Mouse (Mus musculus) NIH3T3 (cell line): ENCODE measurements around the gene Szrd1.
A peak's percentile ranks its signal among the peaks of the same experiment; 100 is the strongest.

ENCODE experiments used
- DNase-seq: peaks from one replicate; pipeline ENCODE4 v3.0.0-alpha.2; 2012; ENCODE audit warnings: low read depth

The Szrd1 gene

DNA sequence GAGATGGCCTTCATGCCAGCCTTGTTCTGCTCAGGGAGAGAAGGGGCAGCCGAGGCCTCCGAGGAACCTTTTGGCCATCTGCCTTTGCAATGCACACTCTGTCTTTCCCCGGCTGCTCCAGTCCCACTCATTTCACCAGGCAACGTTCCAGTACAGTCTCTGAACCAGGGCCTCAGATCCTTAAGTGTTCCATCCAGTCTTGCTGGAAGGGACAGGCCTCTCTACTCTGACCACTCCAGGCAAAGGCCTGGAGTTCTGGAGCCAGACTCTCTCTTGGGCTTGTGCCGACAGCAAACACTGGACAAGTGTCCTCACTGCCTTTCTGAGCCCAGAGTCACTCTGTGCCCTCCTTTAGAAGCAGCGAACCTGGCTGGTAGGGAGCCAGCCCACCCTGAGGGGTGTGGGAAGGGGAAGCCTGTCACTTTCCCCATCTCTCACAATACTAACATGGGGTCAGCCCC is 25.0 kb downstream of the Szrd1 start:
- DNase-seq = no peak

DNA sequence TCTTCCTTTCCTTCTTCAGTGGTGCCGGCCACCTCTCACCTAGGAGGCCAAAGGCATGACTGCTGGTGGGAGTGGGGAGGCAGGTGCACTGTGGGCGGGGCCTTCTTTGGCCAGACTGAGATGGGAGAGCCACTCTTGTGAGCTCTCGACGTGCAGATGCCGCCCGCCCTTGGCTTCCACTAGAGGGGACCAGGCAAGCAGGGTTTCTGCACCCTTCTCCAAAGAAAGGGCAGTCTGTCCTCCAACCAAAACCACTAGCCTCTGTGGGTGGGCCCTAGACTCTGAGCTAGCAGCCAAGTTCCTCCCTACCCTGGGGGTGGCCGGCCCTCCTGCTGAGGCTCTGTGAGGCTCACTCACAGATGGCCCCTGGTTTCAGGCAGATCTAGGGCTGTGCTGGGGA is 25.7 kb downstream of the Szrd1 start:
- DNase-seq = no peak

DNA sequence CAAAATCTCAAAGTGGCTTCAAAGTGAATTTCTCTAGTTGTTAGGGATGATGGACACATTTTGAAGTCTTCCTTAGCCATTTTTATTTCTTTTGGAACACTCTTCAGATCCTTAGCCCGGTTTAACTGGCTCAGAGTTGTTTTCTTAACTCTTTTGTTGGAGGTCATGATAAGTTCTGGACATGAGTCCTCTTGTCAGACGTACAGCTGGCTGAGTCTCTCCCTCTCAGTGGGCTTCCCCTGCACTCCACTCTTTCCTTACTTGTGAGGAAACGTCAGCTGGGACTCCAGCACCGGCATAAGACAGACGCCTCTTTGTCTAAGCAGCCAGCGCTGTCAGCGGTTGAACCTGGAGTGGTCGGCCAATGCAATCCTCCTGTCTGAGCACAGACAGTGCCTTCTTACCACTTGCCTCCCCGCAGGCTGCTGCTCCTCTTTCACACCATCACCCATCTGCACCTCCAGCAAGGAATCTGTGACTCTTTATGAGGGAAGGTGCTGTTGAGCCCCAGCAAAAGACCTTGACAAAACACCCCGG is 31.3 kb downstream of the Szrd1 start:
- no peak for DNase-seq

DNA sequence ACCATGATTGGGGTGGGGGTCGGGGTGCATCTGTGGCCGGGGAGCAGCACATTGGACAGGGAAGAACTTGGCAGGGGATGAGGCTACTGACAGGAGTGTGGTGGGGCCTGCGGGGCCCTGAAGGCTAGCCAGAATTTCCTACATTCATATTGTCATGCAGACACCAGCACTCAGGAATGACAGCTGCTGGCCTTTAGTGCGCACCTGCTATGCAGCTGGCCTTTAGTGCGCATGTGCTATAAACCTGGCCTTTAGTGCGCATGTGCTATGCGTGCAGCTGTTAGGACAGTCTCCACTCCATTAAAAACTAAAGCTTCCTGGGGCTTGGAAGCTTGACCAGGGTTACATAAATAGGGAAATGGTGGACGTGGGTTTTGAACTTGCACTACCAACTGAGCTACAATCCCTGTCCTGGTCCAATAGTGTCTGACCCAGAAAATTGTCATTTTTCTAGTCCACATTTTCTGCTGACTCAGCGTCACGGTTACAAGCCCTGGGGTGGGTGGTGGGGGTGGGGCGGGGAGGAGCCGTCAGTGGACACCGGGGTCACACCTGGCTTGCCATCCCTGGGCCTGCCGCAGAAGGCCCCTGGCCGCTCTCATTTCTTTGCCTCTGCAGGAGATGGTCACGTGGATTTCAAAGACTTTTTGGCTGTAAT is 32.9 kb downstream of the Szrd1 start:
- no peak for DNase-seq

DNA sequence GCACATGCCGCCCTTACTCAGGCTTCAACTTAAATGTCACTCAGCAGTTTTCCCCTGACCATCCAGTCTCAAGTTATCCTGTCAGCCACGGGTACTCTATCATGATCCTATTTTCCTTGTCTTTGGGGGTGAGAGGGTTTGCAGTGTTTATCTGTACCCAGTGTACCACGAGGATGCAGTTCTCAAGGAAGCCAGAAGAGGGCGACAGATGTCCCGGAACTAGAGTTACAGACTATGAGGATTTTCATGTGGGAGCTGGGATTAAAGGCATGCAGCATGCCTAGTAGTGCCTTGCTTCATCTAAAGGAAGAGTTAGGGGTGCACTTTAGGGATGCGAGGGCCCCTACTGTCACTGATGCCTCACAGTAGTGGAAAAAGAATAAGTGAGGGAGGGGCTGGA is 37.7 kb downstream of the Szrd1 start:
- DNase-seq = peak; percentile 46

DNA sequence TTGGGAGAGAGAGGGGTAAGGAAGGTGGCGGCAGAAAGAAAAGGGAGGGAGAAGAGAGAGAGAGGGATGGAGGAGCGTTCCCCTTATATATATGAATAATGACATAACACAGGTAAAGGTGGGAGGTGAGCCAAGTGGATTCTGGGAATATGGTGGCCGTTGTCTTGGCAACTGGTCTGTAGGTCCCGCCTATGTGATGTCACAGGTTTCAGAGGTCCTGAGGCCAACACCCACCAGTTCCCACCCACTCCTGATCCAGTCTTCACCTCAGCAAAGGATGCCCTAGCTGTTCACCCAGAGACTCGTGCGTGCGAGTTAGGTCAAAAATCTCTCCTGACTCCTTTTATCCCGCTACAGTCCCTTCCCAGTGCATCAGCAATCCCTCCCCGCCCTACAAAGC is 38.3 kb downstream of the Szrd1 start:
- no peak for DNase-seq

DNA sequence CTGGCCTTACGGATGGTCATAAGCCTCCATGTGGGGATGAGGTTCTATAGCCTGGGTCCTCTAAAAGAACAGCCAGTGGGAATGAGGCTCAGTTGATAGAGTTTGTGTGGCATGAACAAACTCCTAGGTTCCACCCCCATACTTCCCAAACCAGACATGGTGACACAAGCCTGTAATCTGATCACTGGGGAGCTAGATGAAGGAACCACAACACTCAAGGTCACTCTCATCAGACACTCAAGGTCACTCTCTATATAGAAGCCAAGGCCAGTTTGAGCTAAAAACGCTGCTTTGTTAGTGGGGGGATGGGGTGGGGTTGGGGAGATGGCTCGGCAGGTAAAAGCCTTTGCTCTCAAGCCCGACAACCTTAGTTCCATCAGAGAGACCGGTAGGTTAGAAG is 39.6 kb downstream of the Szrd1 start:
- no peak for DNase-seq

DNA sequence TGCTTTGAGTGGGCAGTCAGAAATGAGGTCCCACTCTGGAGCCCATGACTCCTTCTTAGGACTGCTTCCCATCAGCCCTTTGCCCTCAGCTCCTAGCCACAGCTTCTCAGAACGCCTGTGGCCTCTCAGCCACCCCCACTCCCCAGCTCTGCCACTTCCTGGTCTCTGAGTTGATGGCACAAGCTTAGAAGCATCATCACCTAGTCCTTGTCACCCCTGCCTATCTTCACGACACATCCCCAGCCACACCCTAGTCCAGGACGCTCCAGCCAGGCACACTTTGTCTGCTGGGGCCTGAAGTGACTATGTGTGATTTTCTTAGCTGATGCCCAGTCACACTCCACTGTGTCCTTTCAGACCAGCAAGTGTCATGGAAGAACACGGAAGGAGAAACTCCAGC is 40.6 kb downstream of the Szrd1 start:
- DNase-seq = no peak

DNA sequence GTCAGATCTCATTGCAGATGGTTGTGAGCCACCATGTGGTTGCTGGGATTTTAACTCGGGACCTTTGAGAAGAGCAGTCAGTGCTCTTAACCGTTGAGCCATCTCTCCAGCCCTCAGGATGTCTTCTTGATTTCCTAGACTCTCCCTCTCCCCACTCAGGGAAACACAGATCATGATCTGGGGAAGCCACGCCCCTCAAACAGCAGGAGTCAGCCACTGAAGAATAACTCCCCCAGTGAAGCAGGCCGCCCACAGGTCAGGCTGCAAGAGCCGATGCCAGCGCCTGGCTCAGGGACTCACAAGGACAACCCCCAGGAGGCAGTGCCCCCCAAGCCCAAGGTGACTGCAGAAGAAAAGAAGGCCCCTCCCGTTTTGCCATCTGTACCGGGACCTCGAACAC is 42.9 kb downstream of the Szrd1 start:
- DNase-seq = no peak

DNA sequence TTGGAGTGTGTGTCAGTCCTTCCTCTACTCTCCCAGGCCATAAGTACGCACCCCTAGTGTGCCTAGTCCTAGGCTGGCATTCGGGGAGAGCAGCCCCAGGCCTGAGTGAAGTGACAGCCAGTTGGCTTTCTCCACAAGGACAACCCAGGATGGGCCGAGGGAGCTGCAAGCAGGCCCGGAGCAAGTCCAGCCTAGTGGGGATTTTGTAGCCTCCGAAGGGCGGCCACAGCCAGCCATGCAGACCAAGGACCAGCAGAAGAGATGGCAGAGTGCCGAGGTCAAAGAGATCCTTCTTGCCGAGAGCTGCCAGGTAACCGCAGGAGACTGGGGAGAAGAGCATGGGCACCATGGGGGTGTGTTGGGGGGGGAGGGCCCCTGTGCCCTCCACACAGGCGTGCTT is 44.6 kb downstream of the Szrd1 start:
- no peak for DNase-seq

DNA sequence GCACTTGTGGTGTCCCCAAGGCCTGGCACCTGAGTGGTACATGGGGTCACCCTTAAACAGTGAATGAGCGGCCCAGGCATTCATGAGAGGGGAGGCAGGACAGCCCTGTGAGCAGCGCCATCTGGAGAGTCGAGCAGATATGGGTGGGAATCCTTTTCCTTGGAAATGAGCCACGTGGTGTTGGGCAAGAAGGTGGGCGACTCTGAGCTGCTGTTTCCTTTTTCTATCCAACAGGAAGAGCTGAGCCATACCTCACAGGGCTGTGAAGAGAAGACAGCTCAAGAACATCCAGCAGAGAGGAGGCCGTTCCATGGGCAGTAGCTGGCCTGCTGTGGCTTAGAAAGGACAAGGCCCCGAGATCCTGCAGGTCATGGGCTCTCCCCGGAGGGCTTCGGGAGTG is 50.9 kb downstream of the Szrd1 start:
- peak; percentile 31 for DNase-seq

DNA sequence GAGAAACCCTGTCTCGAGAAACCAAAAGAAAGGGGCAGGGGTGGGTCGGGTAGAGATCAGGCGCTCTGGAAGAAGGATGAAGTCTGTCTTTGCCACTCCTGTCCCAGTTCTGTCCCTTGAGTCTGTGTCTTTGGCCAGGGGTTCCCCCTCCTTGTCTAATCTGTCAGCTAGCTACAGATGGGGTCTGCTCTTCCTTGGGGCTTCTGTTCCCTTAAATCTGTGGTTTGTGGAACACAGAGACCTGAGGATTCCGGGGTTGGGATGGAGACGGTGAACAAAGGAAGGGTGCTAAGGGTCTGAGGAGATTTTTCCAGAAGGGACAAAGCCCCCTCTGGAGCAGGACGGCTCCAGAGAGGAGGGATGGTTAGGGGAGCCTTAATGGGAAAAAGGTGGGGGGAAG is 51.5 kb downstream of the Szrd1 start, which contains the start of gene Spata21:
TSS of gene Spata21 (plus strand) at position 301 of the 400 bp plus-strand sequence.
- DNase-seq = no peak

DNA sequence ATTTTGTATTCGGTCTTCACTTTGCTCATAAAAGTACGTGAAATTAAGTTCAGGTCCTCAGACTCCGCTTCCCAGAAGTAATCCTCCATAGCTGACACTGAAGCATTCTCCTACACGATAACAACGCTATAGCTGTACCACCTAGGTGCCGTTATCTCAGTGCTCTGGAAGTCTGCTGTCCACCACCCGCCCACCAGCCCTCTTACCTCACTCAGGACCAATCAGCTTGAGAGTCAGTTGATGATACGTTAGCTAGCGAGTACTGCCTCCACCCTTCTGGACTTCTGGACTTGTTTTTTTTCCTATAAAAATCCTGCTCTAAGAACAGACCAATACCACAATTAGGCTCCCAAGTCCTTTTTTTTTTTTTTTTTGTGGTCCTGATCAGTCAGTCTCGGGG is 52.7 kb downstream of the Szrd1 start:
- no peak for DNase-seq

DNA sequence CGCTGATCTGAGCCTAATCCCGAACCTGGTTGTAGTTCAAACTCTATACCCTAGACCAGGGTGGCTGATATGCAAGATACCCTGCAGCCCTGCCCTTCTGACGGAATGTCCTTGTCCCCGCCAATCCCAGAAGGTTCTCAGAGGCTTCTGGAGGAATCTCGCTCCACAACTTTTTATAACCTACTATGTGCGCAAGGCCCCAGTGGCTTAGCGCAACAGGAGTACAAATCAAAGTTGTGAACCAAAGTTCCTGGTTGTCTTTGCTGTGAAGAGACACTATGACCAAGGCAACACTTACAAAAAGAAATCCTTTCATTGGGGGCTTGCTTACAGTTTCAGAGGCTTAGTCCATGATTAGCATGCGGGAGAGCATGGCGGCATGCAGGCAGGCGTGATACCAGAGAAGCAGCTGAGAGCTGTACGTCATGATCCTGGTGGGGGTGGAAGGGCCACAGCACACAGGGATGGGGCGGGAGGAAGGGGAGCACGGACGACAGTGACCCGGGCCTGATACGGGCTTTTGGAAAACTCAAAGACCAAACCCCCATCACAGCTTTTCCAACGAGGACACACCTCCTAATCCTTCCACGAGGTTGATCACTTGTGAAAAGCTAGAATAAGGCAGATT is 61.0 kb downstream of the Szrd1 start:
- no peak for DNase-seq

DNA sequence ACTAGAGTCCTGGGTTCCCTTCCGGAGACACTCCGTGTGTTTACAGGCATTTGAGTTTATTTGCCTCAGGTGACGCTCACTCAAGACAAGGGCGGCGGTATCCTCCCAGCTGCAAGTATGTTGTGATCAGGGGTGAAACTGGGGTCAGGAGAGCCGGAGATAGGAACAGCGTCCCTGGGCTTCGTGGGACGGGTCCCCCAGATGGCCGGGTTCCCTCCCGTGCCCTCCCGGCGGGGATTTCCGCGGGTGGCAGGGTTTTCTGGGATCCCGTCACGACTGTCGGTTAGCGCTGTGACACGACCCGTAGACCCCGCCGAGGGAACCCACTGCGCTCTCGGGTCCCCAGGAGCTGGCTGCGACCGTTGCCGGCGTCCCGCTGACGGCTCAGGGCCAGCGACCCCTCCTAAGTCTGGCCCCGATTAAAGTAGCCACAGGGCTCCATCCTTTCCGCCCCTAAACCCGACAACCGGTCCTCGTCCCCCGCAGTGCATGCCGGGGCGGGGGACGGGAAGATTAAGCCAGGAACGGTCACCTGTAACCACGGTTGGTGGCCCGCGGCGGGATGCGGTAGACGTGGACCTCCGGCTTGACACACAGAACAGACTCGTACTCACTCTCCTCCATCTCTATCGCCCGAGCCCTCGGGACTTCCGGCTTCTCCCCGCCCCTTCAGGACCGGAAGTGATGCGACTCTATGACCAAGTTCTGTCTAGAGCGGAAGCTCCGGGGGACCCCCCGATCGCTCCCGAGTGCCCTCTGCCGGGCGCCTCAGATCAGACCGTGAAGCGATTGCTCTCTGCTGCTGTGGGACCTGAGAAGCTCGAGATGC is 61.7 kb downstream of the Szrd1 start, which contains the start of gene Necap2:
TSS of gene Necap2 (minus strand) at position 677 of the 829 bp plus-strand sequence.
- peak; percentile 96 for DNase-seq

DNA sequence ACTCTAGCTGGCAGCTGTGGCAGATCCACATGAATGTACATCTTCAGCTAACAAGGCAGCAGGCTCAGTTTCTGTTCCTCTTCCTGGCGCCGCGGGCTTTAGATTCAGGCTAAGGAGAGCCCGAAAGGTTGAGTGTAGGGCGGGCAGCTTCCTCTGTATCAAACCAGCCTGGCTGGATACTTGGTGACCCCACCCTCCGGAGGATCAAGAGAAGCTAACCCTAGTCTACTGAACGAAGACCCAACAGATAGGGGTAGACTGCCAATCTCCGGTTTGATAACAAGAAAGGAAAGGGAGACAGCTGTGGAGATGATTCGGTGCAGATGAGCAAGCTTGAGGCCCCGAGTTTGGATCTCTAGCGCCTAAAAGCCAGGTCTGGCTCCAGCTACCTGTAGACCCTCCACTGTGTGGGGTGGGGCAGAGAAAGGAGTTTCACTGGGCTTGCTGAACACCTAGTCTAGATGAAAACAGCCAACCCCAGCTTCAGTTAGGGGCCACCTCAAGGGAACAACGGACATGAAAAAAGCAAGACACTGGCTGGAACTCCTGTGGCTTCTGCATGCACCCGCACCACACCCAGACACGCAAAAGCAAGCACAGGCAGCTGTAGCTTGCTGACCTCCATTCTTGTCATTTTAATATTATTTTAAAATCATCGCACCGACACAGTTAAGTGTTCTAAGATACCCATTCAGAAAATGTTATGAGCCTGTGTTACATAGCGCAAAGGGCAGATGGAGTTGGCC is 62.6 kb downstream of the Szrd1 start:
- no peak for DNase-seq

DNA sequence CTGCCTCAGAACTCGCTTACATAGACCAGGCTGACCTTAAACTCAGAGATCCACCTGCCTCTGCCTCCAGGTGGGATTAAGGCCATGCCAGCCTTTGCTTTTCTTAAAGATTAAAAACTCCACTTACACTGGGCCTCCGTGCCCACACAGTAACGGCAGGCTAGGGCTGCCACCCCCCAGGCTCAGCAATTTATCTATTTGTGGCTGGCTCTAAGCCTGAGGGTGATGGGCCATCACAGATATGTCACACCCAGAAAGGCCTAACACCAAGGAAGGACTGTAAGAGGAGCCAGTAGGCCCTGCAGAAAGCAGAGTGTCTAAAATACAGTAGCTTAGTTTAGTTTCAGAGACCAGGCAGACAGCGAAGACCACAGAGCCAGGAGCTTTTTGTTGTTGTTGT is 65.5 kb downstream of the Szrd1 start:
- DNase-seq = no peak

DNA sequence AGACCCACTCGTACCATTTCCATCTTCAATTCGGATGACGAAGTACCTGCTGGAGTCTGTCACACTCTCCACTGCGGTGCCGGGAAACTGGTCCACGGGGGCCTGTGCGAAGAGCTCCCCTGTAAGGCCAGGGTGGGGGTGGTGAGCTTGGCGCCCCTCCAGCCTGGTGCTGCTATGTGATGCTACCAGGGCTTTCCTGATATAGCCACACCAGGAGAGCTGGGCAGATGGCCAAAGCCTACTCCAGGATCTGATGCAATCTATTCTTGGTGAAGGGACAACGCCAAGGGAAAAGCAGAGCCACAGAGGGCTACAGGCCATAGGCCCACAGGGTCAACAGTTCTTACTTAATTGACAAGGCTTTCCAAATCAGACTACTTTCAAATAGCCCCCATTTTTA is 65.9 kb downstream of the Szrd1 start:
- DNase-seq = peak; percentile 59

DNA sequence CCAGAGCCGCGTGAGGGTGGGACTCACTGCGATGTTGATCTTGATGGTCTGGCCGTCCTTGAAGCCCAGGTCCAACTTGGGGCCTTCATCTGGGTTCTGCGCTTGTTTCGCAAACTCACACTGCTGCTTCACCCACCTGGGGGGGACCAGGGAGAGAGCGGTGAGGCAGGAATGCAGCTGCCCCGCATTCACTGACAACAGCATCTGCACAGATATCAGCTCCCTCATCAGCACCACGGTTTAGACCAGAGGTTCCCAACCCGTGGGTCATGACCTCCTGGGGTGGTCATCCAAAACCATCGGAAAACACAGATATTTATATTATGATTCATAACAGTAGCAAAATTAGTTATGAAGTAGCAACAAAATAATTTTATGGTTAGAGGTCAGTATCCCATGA is 67.1 kb downstream of the Szrd1 start:
- no peak for DNase-seq

DNA sequence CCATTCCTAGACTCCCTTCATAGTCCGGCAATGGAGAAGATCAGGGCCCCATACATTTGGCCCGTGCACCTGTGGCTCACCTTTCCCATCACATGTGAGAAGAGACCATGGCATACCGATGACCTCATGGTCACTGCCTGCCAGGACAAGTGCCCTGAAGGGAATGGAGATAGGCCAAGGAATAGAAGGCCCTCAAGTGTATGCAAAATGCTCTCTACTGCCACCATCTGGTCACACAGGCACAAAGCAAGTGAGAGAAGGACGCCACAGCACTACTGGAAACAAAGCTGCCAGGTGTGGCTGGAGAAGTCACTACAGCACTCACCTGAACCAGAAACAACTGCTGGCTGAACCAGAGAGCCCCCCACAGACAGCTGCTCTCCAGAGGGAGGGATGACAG is 69.8 kb downstream of the Szrd1 start:
- peak; percentile 76 for DNase-seq

DNA sequence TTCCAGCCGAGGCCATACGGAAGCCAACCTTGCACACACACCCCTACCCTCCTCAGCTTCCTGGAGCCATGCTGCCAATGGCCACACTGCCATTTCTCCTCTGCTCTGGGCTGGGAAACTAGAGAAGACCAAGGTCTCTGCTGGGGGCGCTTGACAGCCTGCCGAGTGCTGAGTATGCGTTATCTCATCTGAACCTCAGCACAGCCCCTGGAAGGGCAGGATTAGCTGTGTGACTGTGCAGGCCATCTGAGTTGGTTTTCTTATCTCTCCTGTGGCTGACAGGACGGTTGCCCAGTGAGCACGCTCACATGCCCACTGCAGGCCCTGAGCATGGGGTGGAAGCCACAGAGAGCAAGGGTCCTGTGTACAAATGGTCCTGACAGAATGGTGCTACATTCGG is 70.9 kb downstream of the Szrd1 start:
- DNase-seq = no peak

DNA sequence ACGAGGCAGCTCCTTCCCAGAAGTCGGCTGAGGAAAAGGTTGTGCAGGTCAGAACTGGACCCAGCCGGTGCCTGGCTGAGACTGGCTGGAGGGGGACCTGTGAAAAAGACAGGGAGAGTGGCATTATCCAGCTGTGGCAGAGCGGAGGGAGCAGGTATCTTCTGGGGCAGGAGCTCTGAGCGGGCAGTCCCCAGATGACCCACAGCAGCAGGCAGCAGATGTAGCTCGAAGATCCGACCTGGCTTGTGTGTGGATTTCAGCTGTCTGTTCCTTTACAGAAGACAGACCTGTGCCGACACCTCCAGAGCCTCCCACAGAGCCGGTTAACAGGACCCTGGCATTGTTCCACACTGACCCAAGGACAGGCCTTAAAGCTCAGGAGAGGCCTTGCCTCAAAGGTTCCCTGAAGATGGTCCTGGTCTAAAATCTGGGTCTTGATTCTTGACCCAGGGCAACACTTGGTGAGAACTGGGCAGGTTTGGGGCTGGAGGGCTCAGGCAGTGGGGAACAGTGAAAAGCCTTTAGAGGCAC is 72.0 kb downstream of the Szrd1 start:
- no peak for DNase-seq
